Mouse (Mus musculus) naive thymus-derived CD4-positive, alpha-beta T cell, adult 2 months (primary cell): ENCODE measurements around the gene Olfr729.

Experiments
- DNase-seq: peaks from one replicate; pipeline ENCODE4 v3.0.0-alpha.2; 2011; ENCODE audit warnings: low read depth

Gene Olfr729

DNA sequence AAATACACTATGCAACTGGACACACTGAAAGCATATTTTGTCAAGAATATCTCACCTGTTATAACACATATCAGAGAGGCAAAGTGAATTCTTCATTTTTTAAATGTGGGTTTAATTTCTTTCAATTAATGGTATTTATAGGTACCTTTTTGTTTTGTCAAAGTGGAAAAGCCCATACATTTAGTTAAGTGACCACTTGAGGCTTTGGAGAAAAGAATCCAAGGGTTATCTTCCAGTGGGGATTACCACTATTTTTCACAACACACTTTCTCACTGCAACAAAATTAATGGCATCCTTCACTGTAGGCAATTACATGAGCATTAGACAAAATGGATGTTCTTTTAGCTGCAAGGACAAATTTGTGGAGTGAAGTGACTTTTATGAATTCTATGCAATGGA lies at the start of gene Olfr729:
Gene Olfr729, minus strand, starts transcription at position 101 of the 400 bp plus-strand sequence.
- no peak for DNase-seq

GRCm38 (mm10) chr14:50188098-50188497 lies 35.4 kb upstream of the Olfr729 start, which contains the start of gene Olfr730:
Gene Olfr730 (minus strand): TSS chr14:50188198.
- no peak for DNase-seq

DNA sequence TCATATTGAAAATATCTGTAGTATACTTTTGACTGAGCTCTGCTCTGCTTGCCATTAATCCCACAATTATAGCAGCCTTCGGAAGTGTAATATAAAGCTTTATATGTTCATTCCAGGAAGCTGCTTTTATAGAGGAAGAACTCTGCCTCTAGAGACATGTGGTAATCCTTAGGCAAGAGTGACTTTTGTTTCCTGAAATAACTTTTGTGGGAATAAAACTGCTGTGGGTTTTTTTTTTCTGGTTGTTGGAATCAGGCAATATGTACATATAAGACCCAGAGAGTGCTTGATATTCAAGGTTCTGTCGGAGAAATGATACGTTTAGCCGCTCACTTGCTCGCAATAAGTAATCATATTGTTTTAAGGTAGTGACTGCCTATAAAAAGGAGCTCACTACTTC lies 10.1 kb downstream of the Olfr729 start, which contains the start of gene Olfr728:
Gene Olfr728, minus strand, starts transcription at position 101 of the 400 bp plus-strand sequence.
- DNase-seq: no peak

DNA sequence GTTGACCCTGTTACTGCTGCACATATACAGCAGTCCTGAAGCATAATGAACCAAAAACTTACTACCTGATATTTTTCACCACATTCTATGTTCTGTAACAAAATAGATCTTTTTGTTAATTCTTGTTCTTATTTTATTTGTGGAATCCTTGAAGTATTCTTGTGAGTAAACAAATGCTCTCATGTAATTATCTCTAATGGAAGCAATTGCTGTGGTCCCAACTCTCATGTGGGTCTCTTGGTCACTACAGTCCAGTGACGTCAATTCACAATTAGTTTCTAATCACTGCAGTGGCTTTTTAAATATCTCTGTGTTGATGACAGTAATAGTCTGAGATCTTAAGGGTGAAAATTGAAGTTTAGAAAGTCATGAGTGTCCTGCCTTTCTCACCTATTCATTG lies 29.8 kb downstream of the Olfr729 start, which contains the start of gene Olfr727:
Gene Olfr727, plus strand, starts transcription at position 301 of the 400 bp plus-strand sequence.
- DNase-seq: no peak
